Mouse (Mus musculus) pancreas, adult 10 weeks (tissue): ENCODE data around the gene Serpina1d. TPM values are rescaled to one million over a fixed set of nuclear protein-coding genes. Genes with fewer than 3 reads are reported as not detected.

Source experiments
- polyA plus RNA-seq: library from polyadenylated mRNA; stranded (reverse); fragments of 350-450 nt; fragmentation: Illumina TruSeq; extraction: RNeasy Lipid Tissue Mini Kit (QIAGEN cat#74804); gene quantifications from one replicate; pipeline ENCODE4 v1.2.3, GENCODE M21; 2015; ENCODE audit warnings: low read depth, low replicate concordance; ENCODE audit not compliant: insufficient read depth

Serpina1d gene
- polyA plus RNA-seq: not detected

DNA sequence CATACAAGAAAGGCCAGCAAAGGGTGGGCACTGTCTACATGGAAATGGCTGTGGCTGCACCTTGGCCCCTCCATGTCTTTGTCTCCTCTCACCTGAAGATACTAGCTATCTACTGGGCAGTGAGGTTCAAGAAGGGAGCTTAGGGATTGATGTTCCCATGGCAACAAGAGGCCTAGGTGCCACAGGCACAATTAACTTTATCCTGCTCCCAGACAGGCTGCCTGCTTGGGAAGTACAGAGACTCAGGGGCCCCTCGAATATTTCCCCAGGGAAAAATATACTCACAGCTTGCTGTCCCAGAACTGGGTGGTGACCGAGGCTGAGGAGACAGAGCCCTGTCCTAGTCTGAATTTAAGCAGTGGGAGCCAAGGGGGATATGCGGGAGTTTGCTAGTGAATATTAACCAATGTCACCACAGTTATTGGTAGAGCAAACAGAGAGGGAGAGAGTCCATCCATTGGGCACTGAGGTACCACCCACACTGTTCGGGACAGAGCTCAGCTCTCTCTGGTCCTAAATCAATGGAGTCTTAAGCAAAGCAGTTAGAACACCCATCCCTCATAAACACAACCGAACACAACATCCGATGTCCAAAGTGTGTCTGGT, at the start of gene Serpina1d:
TSS of gene Serpina1d (minus strand) at position 347 of the 606 bp plus-strand sequence.

Other genes with a start within 250 kb of the Serpina1d start
- 4.9 TPM for gene Ppp4r4, start 241.3 kb downstream of the Serpina1d start, polyA plus RNA-seq
- 2.8 TPM for gene Serpina10, start 142.1 kb downstream of the Serpina1d start, polyA plus RNA-seq
- gene Serpina6, start 116.4 kb downstream of the Serpina1d start, polyA plus RNA-seq: not detected
- not detected for gene Serpina16, start 97.5 kb downstream of the Serpina1d start, polyA plus RNA-seq
- gene Serpina1f, start 78.1 kb downstream of the Serpina1d start, polyA plus RNA-seq: not detected
- not detected for gene Serpina1b, start 56.8 kb upstream of the Serpina1d start, polyA plus RNA-seq
- gene Serpina1a, start 90.0 kb upstream of the Serpina1d start, polyA plus RNA-seq: not detected
- not detected for gene Serpina1c, start 131.3 kb upstream of the Serpina1d start, polyA plus RNA-seq
- not detected for gene Serpina1e, start 185.4 kb upstream of the Serpina1d start, polyA plus RNA-seq
- gene Serpina11, start 216.4 kb upstream of the Serpina1d start, polyA plus RNA-seq: not detected
- not detected for gene Serpina9, start 240.2 kb upstream of the Serpina1d start, polyA plus RNA-seq